Mouse (Mus musculus) MEL-GATA-1-ER (cell line): ENCODE data around the gene Gm11487.
"Not testable (repeated sequence)": the region's sequence is repeated elsewhere in the genome, so short reads cannot be mapped to it uniquely, and the experiment has no call there.

ENCODE experiments used
- DNase-seq: peaks from one replicate; pipeline ENCODE4 v3.0.0-alpha.2; 2012; ENCODE audit warnings: low read depth; ENCODE audit errors: extremely low read depth

Gene Gm11487

GRCm38 (mm10) chr4:73404972-73405371 is at the start of gene Gm11487:
Gm11487 (minus strand) TSS chr4:73405072.
- DNase-seq, result not testable (repeated sequence)

- peak; percentile 2 for DNase-seq
Observed at GRCm38 (mm10) chr4:73444715-73445114, 39.8 kb upstream of the Gm11487 start.

GRCm38 (mm10) chr4:73442568-73442967 is 37.7 kb upstream of the Gm11487 start:
- DNase-seq, result no peak

GRCm38 (mm10) chr4:73425903-73426302 is 21.0 kb upstream of the Gm11487 start:
- no peak for DNase-seq

GRCm38 (mm10) chr4:73423049-73423448 is 18.2 kb upstream of the Gm11487 start:
- DNase-seq, result no peak

- no peak for DNase-seq
Observed at GRCm38 (mm10) chr4:73366534-73366933, 38.3 kb downstream of the Gm11487 start.
